Comparison of ENCODE assay signal across 16 mouse cellular contexts in the genomic region with DNA sequence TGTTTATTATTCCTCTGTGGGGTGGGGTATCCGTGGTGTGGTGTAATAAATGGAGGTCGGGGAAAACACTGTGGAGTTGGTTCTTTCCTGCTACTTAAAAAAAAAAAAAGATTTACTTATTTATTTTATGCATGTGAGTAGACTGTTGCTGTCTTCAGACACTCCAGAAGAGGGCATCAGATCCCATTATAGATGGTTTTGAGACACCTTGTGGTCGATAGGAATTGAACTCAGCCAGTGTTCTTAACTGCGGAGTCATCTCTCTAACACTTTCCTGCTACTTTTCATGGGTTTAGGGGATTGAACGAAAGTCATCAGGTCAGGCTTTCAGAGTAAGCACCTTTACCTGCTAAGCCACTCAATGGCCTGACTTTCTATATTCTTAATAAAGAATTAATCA. TPM values are rescaled to one million over a fixed set of nuclear protein-coding genes. Genes with fewer than 3 reads are reported as not detected.
A peak's percentile ranks its signal among the peaks of the same experiment; 100 is the strongest.
DNase-seq lines count a peak whose midpoint lies in the region; ATAC-seq and TF ChIP-seq lines count a peak whose summit lies in the region.
"Had no signal": no experiment of that assay in that cellular context is flagged by ENCODE, and none has a peak within 500 bp of the region (broad histone marks: within the 10 kb centered on the region; RNA-seq: fewer than 3 reads in every experiment).

No protein-coding gene starts in this region.

- POLR2A ChIA-PET in Patski (lab: Charles Lee): interaction anchor here (0.6 kb wide), 1 partner anchor 176 kb away, joined by 4 read pairs; no protein-coding TSS in a partner anchor

- no peaks in the 10 kb centered on the region for H3K27me3 ChIP-seq in thymus, adult 2 months (ENCODE audit: control insufficient read depth, insufficient read depth, low read length)
- no peaks in the 10 kb centered on the region for H3K27me3 ChIP-seq in Patski
- H3K27me3 ChIP-seq in limb, embryonic 10.5 days (ENCODE audit: low read depth, poor library complexity, severe bottlenecking): peaks cover 27% of the 10 kb centered on the region
- H3K27me3 ChIP-seq: hindbrain, embryonic 12.5 days had no signal

- in situ Hi-C loops in Patski (cut with MboI; ENCODE audit: low pct_unique_long_range_greater_than_20kb): loop anchor here (5.0 to 25.0 kb wide), 7 partner anchors 93 to 923 kb away; partner anchors contain the start of genes Cpe, Klhl2, Msmo1 and Tll1

- CTCF ChIA-PET in Patski (lab: Charles Lee): interaction anchor here (1.1 kb wide), 1 partner anchor 247 kb away, joined by 3 read pairs; no protein-coding TSS in a partner anchor

- H3K4me3 ChIP-seq in thymus, adult 2 months (ENCODE audit: control insufficient read depth, insufficient read depth, low read length): no peak overlapping the region
- no peak overlapping the region for H3K4me3 ChIP-seq in limb, embryonic 10.5 days
- H3K4me3 ChIP-seq: hindbrain, embryonic 12.5 days; limb, embryonic 13.5 days; midbrain, embryonic 10.5 days had no signal

- H3K27ac ChIP-seq in thymus, adult 2 months (ENCODE audit: control insufficient read depth, insufficient read depth, low read length): no peak overlapping the region
- no peak overlapping the region for H3K27ac ChIP-seq in limb, embryonic 10.5 days
- H3K27ac ChIP-seq: hindbrain, embryonic 12.5 days; limb, embryonic 13.5 days; midbrain, embryonic 10.5 days had no signal

- no peak for ATAC-seq in Patski

- no peak for TF ChIP-seq POLR2A in thymus, adult 2 months (IDR thresholded peaks at IDR 0.05; ENCODE audit: control insufficient read depth, extremely low read depth, insufficient read depth, low read length, poor library complexity)

- DNase-seq in kidney, adult 9 months: peak; percentile 33
- no peak for DNase-seq in kidney, adult 11 months
- DNase-seq in thymus, adult 2 months: peak; percentile 19
- DNase-seq in thymus, adult 18-20 months: no peak
- no peak for DNase-seq in Patski (ENCODE audit: low read depth, low spot score)
- DNase-seq in adrenal gland, postnatal 25 days: no peak
- DNase-seq in limb, embryonic 10.5 days (ENCODE audit: low spot score): no peak
- no peak for DNase-seq in adrenal gland, postnatal 14 days
- DNase-seq: cerebellum, adult 18-20 months had no signal

- no peaks in the 10 kb centered on the region for H3K9me3 ChIP-seq in limb, embryonic 10.5 days (replicated peaks)
- H3K9me3 ChIP-seq: hindbrain, embryonic 12.5 days; limb, embryonic 13.5 days; midbrain, embryonic 10.5 days had no signal

- WGBS in thymus, adult 2 months: 28% methylated on average over 5 of the region's 5 CpGs
- WGBS in limb, embryonic 10.5 days: 28% methylated on average over 5 of the region's 5 CpGs

- no peak for TF ChIP-seq CTCF in thymus, adult 2 months (IDR thresholded peaks at IDR 0.05; ENCODE audit: borderline replicate concordance, control insufficient read depth, extremely low read depth, insufficient read depth, low read length, poor library complexity)
- peak; percentile 54 for TF ChIP-seq CTCF in Patski (IDR thresholded peaks at IDR 0.05)

- peaks cover 31% of the 10 kb centered on the region for H3K4me1 ChIP-seq in thymus, adult 2 months (replicated peaks; ENCODE audit: control insufficient read depth, insufficient read depth, low read length)
- H3K4me1 ChIP-seq in limb, embryonic 10.5 days: peaks cover 5% of the 10 kb centered on the region; the same call in 1 of the 2 replicates

- H3K36me3 ChIP-seq in thymus, adult 2 months (ENCODE audit: control insufficient read depth, insufficient read depth, low read length): no peaks in the 10 kb centered on the region
- H3K36me3 ChIP-seq in limb, embryonic 10.5 days: no peaks in the 10 kb centered on the region
- H3K36me3 ChIP-seq: hindbrain, embryonic 12.5 days; limb, embryonic 13.5 days; midbrain, embryonic 10.5 days had no signal

RNA-seq across cellular contexts. Expression of gene Tmem192, which starts 2.2 kb away (rescaled TPM):
- polyA plus RNA-seq in thymus, adult 2 months (2012; rRNA removed): 58.2 and 71.8 TPM in 2 replicates
- polyA plus RNA-seq in Patski (2021): 57.9 TPM
- 78.8 and 82.5 TPM in 2 replicates for total RNA-seq in adrenal gland, postnatal 25 days (2021)
- 17.8 and 19.2 TPM in 2 replicates for polyA plus RNA-seq in limb, embryonic 10.5 days (2016; fragmentation: Nextera tagmentation; extraction: Ambion mirVana)
- 35.3 TPM in 2 replicates for total RNA-seq in adrenal gland, postnatal 14 days (2021)

RNA-seq across cellular contexts. Expression of gene Trim75, which starts 42.8 kb away (rescaled TPM):
- polyA plus RNA-seq in thymus, adult 2 months (2012; rRNA removed): not detected in 2 replicates
- polyA plus RNA-seq in Patski (2021): 0.15 TPM
- total RNA-seq in adrenal gland, postnatal 25 days (2021): not detected in 2 replicates
- not detected in 2 replicates for polyA plus RNA-seq in limb, embryonic 10.5 days (2016; fragmentation: Nextera tagmentation; extraction: Ambion mirVana)
- not detected in 2 replicates for total RNA-seq in adrenal gland, postnatal 14 days (2021)
- total RNA-seq: heart, adult 8-10 months; layer of hippocampus, adult 18-20 months had no signal
- polyA plus RNA-seq: embryonic facial prominence, embryonic 14.5 days; frontal cortex, adult 2 months; hindbrain, embryonic 12.5 days; limb, embryonic 13.5 days; midbrain, embryonic 10.5 days had no signal

Comparison
In these comparisons a context has a peak if more than half of its experiments do, and no peak if none do; other contexts are left out.
1. DNase-seq: peak in kidney, adult 9 months (single experiment) and thymus, adult 2 months (single experiment); none in kidney, adult 11 months (single experiment), thymus, adult 18-20 months (0 of 2), Patski (single experiment), adrenal gland, postnatal 25 days (single experiment), limb, embryonic 10.5 days (single experiment) and adrenal gland, postnatal 14 days (single experiment).